In genomic region chr3:53532091-53532490, GRCm38 (mm10) we compare ENCODE assay signal across 22 mouse cellular contexts. TPM values are rescaled to one million over a fixed set of nuclear protein-coding genes. Genes with fewer than 3 reads are reported as not detected.
"Had no signal": no experiment of that assay in that cellular context is flagged by ENCODE, and none has a peak within 500 bp of the region (broad histone marks: within the 10 kb centered on the region; RNA-seq: fewer than 3 reads in every experiment).

No protein-coding gene starts in this region.

- H3K27ac ChIP-seq: neural tube, embryonic 13.5 days; neural tube, embryonic 15.5 days; stomach, embryonic 15.5 days; stomach, postnatal 0 days had no signal

- H3K9me3 ChIP-seq: neural tube, embryonic 13.5 days; neural tube, embryonic 15.5 days; stomach, embryonic 15.5 days had no signal

- DNase-seq: retina, postnatal 1 day; right cerebral cortex, adult 18-20 months; right cerebral cortex, postnatal 14 days; right cerebral cortex, postnatal 25 days; right cerebral cortex, postnatal 4 days; spleen, adult 18-20 months; thymus, adult 18-20 months; thymus, adult 2 months; thymus, postnatal 14 days; thymus, postnatal 25 days; thymus, postnatal 36 days; thymus, postnatal 4 days had no signal

- H3K27me3 ChIP-seq: neural tube, embryonic 13.5 days; neural tube, embryonic 15.5 days; stomach, embryonic 15.5 days had no signal

- H3K4me3 ChIP-seq: neural tube, embryonic 13.5 days; neural tube, embryonic 15.5 days; stomach, embryonic 15.5 days had no signal

- H3K4me2 ChIP-seq: neural tube, embryonic 13.5 days; neural tube, embryonic 15.5 days; stomach, embryonic 15.5 days had no signal

- H3K36me3 ChIP-seq: neural tube, embryonic 13.5 days; neural tube, embryonic 15.5 days had no signal

- H3K9ac ChIP-seq: neural tube, embryonic 13.5 days; neural tube, embryonic 15.5 days; stomach, embryonic 15.5 days had no signal

- H3K4me1 ChIP-seq: neural tube, embryonic 13.5 days; neural tube, embryonic 15.5 days; stomach, embryonic 15.5 days had no signal

RNA-seq across cellular contexts. Expression of gene Stoml3, which starts 43.6 kb away (rescaled TPM):
- polyA plus RNA-seq: neural tube, embryonic 13.5 days; small intestine, adult 2 months; spleen, adult 2 months; stomach, embryonic 14.5 days; stomach, postnatal 0 days; testis, adult 2 months; thymus, postnatal 0 days; urinary bladder, adult 2 months had no signal
